Mouse (Mus musculus): ENCODE results near the gene Mapre1.
"Not testable (repeated sequence)": the region's sequence is repeated elsewhere in the genome, so short reads cannot be mapped to it uniquely, and the experiment has no call there.

The Mapre1 gene

GRCm38 (mm10) chr2:153740500-153741436 lies at the start of gene Mapre1:
Gene Mapre1, plus strand, starts transcription at chr2:153741274.
- DNase-seq, result peak; percentile 100

DNA sequence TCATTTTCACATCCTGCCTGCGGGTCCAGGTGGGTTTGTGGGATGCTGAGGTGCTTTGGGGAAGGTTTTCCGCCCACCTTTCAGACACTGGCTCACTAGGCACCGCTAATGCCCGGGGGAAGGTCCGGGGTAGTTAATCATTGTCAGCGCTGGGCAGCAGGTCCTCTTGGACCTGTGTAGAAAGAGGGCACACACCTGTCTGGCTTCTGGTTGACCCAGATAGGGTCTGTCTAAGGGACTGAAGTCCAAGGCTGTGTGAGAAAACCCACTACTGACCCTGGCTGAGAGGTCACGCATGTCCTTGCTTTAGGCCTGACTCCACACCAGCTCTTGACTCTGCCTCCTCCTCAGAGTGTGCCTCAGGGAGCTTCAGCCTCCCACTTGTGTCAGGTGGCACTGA lies 47.7 kb upstream of the Mapre1 start:
- DNase-seq, result not testable (repeated sequence)

DNA sequence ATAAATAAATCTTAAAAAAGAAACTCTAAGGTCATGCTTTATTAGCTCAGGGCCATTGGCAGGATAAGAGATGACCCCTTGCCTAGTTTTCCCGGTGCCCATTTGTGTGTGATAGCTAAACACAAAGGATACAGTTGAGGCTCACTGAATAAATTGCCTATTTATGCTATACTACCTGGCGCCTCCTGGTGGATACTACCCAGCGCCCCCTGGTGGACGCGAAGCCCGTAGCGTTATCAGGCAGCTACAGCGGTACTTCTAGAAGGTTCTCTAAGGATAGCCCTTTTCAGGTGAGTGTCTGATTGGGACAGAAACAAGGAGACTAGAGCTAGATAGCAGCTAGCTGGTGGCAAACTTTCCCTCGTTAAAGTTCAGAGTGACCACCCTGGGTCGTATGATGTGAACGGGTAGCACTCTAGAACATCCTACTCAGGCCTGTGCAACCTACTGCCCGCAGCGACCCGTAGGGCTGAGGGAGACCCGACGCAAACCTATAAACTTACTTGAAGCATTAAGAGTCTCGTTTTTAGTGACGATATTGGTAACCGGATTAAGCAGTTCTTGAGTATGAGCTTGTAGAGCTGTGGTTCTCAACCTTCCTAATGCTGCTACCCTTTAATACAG lies 46.5 kb upstream of the Mapre1 start:
- no peak for DNase-seq

GRCm38 (mm10) chr2:153696352-153696751 lies 44.7 kb upstream of the Mapre1 start, which contains the start of gene Dnmt3c:
Gene Dnmt3c, plus strand, starts transcription at chr2:153696652.
- no peak for DNase-seq

DNA sequence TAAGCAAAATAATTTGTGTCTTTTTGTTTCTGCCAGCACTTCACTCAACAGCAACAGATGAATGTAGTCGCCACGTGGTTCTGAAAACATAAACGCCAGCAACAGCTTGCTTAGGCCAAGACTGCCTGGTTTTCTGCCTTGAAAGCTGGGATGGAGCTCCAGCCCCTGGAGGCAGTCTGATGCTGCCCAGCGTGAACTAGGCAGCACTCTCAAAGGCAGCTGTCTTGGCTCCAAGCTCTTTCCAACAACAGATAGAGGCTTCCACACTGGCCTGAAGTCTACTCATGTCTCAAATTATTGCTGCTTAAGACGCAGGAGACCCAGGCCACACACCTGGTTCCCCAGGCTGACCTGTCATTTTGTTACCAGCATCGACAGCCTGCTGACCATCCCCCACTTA lies 37.7 kb upstream of the Mapre1 start:
- DNase-seq, result no peak

- no peak for DNase-seq
Measured at GRCm38 (mm10) chr2:153710701-153711330, 30.3 kb upstream of the Mapre1 start.

DNA sequence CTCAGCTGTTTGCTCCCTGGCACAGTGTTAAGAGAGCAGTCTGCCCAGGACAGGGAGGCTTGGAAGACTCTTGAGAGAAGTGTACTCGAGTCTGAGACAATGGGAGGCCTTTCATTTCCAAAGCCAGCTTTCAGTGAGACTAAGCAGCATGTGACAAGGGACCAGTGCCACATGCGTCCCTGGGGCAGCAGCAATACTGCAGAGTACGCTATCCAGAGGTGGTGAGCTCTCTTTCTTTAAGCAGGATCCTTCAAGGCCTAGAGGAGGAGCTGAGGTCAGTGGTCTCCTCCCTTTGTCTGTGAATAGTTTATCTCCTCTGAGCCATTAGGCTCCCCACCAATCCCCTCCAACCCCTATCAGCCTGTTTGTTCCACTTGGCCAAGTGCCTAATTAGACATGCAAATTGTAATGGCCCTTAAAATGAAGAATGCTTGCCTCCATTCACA lies 28.4 kb upstream of the Mapre1 start:
- DNase-seq, result peak; percentile 41

DNA sequence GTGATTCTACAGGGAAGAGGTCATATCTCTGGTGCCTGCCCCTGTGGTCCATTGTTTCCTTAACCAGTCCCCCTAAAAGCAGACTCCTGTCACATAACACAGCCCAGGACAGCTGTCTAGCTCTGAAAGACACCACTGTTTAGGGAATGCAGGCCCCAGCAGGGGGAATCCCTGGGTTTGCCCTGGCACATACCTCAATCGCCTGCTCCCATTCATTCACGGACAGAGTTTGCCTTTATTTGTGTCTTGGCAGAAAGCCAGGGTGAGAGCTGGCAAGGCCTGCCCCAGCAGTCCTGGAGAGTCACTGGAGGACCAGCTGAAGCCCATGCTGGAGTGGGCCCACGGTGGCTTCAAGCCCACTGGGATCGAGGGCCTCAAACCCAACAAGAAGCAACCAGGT lies 27.8 kb upstream of the Mapre1 start:
- DNase-seq, result peak; percentile 83

- DNase-seq, result not testable (repeated sequence)
Measured at GRCm38 (mm10) chr2:153717861-153718260, 23.2 kb upstream of the Mapre1 start.

GRCm38 (mm10) chr2:153723098-153723497 lies 18.0 kb upstream of the Mapre1 start:
- DNase-seq, result no peak

- no peak for DNase-seq
Measured at GRCm38 (mm10) chr2:153724424-153724823, 16.6 kb upstream of the Mapre1 start.

GRCm38 (mm10) chr2:153724871-153725270 lies 16.2 kb upstream of the Mapre1 start:
- DNase-seq, result peak; percentile 13

DNA sequence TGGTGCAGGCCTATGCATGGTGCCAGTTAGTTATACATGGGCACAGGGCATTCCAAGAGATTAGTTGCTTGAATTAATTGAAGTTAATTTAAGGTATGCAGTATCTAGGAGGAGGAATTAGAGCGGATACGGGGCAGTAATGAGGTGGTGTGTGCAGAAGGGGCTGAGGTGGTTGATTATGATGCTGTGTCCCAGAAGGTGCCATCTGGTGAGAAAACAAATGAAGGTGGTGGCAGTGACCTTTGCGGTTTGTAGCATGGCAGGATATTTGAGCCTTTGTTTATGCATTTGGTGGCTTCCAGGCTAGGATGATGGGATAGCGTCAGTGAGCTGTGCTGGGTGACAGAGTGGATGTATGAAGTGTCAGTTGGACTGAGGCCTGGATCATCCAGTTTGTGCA lies 15.8 kb upstream of the Mapre1 start:
- DNase-seq, result no peak

GRCm38 (mm10) chr2:153734033-153734432 lies 7.0 kb upstream of the Mapre1 start:
- DNase-seq, result no peak

DNA sequence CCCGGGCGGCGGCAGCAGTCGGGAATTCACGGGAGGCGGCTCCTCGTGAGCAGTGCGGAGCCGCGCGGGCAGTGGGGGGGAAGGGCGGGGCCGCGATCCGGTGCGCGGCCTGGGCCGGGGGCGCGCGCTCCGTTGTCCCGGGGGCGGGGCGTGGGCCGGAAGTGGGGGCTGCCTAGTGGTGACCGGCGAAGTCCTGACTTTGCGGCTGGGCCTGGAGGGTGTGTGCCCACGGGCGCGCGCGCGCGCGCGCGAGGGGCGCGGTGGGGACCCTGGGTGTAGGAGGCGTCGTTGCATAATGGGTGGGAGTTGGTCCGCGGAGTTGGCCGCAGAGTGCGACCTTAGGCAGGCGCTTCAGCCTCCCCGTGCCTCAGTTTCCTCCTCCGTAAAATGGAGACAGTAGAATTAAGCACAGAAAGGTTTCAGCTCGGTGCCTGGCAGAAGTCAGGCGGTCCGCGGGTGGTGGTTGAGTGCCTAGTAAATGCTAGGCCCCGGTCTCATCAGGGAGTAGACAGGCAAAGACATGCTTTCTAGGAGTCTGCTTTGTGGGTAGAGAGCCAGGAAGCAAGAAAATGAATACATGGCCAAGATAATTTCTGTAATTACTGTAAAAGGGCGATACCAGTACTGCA lies 477 bp downstream of the Mapre1 start:
- DNase-seq, result peak; percentile 14

GRCm38 (mm10) chr2:153747994-153748393 lies 6.9 kb downstream of the Mapre1 start:
- DNase-seq, result no peak

DNA sequence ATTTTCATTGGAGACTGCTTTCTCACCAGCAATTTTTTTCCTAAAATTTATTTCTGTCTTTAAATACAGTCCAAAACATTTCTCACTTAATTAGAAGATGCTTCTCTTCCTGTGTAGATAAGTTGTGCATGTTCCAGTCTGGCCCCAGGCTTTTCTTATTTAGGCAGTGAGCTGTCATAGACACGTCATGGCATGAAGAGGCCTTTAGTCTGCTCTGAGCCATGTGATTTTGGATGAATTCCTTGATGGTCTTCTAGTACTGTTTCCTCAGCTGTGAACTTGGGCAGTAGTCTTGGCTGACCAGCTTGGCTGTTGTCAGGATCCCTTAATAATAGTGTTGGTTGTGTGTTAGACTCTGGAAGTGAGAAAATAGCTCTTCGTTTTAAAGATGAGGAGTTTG lies 9.3 kb downstream of the Mapre1 start:
- DNase-seq, result no peak

GRCm38 (mm10) chr2:153762121-153762520 lies 21.0 kb downstream of the Mapre1 start:
- no peak for DNase-seq

DNA sequence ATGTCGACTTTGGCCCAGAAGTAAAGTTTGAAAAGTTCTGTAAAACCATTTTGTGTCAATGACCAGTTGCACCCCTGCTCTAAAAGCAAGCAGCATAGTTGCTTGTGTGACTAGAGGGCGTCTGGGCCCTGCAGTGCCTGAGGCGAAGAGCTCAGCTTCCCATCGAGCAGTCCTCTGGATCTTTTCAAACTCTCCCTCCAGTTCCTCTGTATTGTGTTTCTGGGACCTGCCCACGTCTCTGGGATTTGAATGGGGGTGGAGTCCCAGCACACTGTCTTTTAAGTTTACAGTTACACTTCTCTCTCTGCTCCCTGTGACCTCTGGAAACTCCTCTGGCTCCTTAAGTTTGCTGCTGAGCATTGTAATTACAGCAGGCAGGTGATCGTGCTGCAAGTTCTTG lies 26.4 kb downstream of the Mapre1 start:
- no peak for DNase-seq

DNA sequence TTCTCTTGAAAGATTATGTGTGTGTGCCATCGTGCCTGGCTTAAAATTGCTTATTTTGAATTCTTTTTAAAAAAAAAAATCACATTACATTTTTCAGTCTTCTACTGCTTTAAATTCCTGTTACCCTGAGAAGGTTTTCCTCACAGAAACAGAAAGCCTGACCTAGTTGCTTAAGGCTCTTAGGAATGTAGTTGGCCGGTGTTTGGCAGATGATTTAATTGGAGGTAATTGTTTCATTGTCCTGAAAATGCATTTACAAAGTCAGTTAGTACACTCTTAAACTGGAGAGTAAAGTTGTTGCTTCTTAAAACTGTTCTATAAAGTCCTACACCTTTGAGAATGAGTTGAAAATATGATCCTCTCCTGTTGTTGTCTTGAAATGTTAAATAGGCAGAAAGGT lies 27.8 kb downstream of the Mapre1 start:
- DNase-seq, result no peak

DNA sequence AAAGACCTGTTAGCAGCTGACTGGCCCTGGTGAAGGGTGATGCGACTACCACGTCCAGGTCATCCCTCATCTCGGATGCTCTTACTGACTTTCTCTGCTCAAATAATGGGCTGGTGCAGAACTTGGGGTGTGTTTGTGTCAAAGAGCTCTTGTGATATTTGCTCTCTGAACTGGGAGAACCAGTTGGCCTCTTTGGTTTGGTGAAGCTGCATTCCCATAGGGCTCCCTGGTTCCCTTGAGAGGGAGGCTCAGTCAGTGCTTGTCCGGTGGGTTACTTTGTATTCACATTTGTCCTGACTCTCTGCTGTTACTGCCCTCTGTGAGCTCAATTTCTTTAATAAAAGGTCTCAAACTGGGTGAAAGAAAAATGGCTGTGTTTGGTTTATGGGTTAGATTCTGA lies 31.9 kb downstream of the Mapre1 start:
- no peak for DNase-seq

- DNase-seq, result no peak
Measured at GRCm38 (mm10) chr2:153775472-153775871, 34.4 kb downstream of the Mapre1 start.
